Mouse (Mus musculus): ENCODE results near the gene Serpinf1. TPM values are rescaled to one million over a fixed set of nuclear protein-coding genes. Genes with fewer than 3 reads are reported as not detected.

The Serpinf1 gene
- polyA plus RNA-seq, 1 experiment: 27.5 TPM

GRCm38 (mm10) chr11:75464417-75464816, 41.9 kb upstream of the Serpinf1 start:
- 87% methylated on average over 6 of the region's 6 CpGs for WGBS
- no peak overlapping the region for H3K27ac ChIP-seq (ENCODE audit: insufficient read depth, low read length)
- peaks cover 10% of the 10 kb centered on the region for H3K4me1 ChIP-seq (ENCODE audit: control insufficient read depth, insufficient read depth, low read length)
- H3K4me3 ChIP-seq (replicated peaks; ENCODE audit: insufficient read depth, low read depth, low read length): no peak overlapping the region
- no peak for TF ChIP-seq POLR2A (IDR thresholded peaks at IDR 0.05; ENCODE audit: borderline replicate concordance, insufficient read depth, low read length)
- TF ChIP-seq CTCF (IDR thresholded peaks at IDR 0.05; ENCODE audit: borderline replicate concordance, insufficient read depth, low read depth, low read length): no peak
- no peaks in the 10 kb centered on the region for H3K27me3 ChIP-seq (ENCODE audit: control insufficient read depth, insufficient read depth, low read length)
- DNase-seq: no peak

GRCm38 (mm10) chr11:75463624-75464023, 41.1 kb upstream of the Serpinf1 start:
- Histone ChIP-seq H3K27ac (ENCODE audit: insufficient read depth, low read length) (no peak overlapping the region), H3K4me3 (replicated peaks; ENCODE audit: insufficient read depth, low read depth, low read length) (no peak overlapping the region), H3K27me3 (ENCODE audit: control insufficient read depth, insufficient read depth, low read length) (no peaks in the 10 kb centered on the region), H3K4me1 (ENCODE audit: control insufficient read depth, insufficient read depth, low read length) (peaks cover 10% of the 10 kb centered on the region)
- 75% methylated on average over 4 of the region's 4 CpGs for WGBS
- DNase-seq: peak in 1 of 2 experiments; percentile 7
- no peak for TF ChIP-seq CTCF (IDR thresholded peaks at IDR 0.05; ENCODE audit: borderline replicate concordance, insufficient read depth, low read depth, low read length)
- no peak for TF ChIP-seq POLR2A (IDR thresholded peaks at IDR 0.05; ENCODE audit: borderline replicate concordance, insufficient read depth, low read length)

GRCm38 (mm10) chr11:75462865-75463336, 40.4 kb upstream of the Serpinf1 start:
- TF ChIP-seq POLR2A (IDR thresholded peaks at IDR 0.05; ENCODE audit: borderline replicate concordance, insufficient read depth, low read length): no peak
- TF ChIP-seq CTCF (IDR thresholded peaks at IDR 0.05; ENCODE audit: borderline replicate concordance, insufficient read depth, low read depth, low read length): no peak
- 9% methylated on average over 9 of the region's 9 CpGs for WGBS
- H3K4me3 ChIP-seq (replicated peaks; ENCODE audit: insufficient read depth, low read depth, low read length): no peak overlapping the region
- H3K27ac ChIP-seq (ENCODE audit: insufficient read depth, low read length): 0 out of 2 replicates have a peak overlapping the region, but pooled peaks have one; percentile 22
- H3K27me3 ChIP-seq (ENCODE audit: control insufficient read depth, insufficient read depth, low read length): no peaks in the 10 kb centered on the region
- peaks cover 10% of the 10 kb centered on the region for H3K4me1 ChIP-seq (ENCODE audit: control insufficient read depth, insufficient read depth, low read length)
- peak; percentile 44 to 56 for DNase-seq

- TF ChIP-seq CTCF (IDR thresholded peaks at IDR 0.05; ENCODE audit: borderline replicate concordance, insufficient read depth, low read depth, low read length) (no peak), POLR2A (IDR thresholded peaks at IDR 0.05; ENCODE audit: borderline replicate concordance, insufficient read depth, low read length) (no peak)
- H3K27me3 ChIP-seq (ENCODE audit: control insufficient read depth, insufficient read depth, low read length): no peaks in the 10 kb centered on the region
- peak overlapping the region; percentile 79 for H3K4me3 ChIP-seq (replicated peaks; ENCODE audit: insufficient read depth, low read depth, low read length)
- H3K27ac ChIP-seq (ENCODE audit: insufficient read depth, low read length): 0 out of 2 replicates have a peak overlapping the region, but pooled peaks have one; percentile 22
- 3% methylated on average over 15 of the region's 16 CpGs for WGBS
- DNase-seq: peak; percentile 60 to 69
- peaks cover 10% of the 10 kb centered on the region for H3K4me1 ChIP-seq (ENCODE audit: control insufficient read depth, insufficient read depth, low read length)
Measured at GRCm38 (mm10) chr11:75462253-75462783, 39.8 kb upstream of the Serpinf1 start.

- no peak for DNase-seq
- no peak overlapping the region for H3K27ac ChIP-seq (ENCODE audit: insufficient read depth, low read length)
- TF ChIP-seq CTCF (IDR thresholded peaks at IDR 0.05; ENCODE audit: borderline replicate concordance, insufficient read depth, low read depth, low read length) (no peak), POLR2A (IDR thresholded peaks at IDR 0.05; ENCODE audit: borderline replicate concordance, insufficient read depth, low read length) (no peak)
- H3K4me3 ChIP-seq (replicated peaks; ENCODE audit: insufficient read depth, low read depth, low read length): peak overlapping the region; percentile 79
- WGBS: 1% methylated on average over 30 of the region's 30 CpGs
- no peaks in the 10 kb centered on the region for H3K27me3 ChIP-seq (ENCODE audit: control insufficient read depth, insufficient read depth, low read length)
- peaks cover 10% of the 10 kb centered on the region for H3K4me1 ChIP-seq (ENCODE audit: control insufficient read depth, insufficient read depth, low read length)
Measured at GRCm38 (mm10) chr11:75461743-75462252, 39.3 kb upstream of the Serpinf1 start.

GRCm38 (mm10) chr11:75460844-75461742, 38.6 kb upstream of the Serpinf1 start, which contains the start of gene Tlcd2:
Gene Tlcd2, plus strand, starts transcription at chr11:75461715.
- peak; percentile 99 to 100 for DNase-seq
- TF ChIP-seq POLR2A (IDR thresholded peaks at IDR 0.05; ENCODE audit: borderline replicate concordance, insufficient read depth, low read length) (peak; percentile 92), CTCF (IDR thresholded peaks at IDR 0.05; ENCODE audit: borderline replicate concordance, insufficient read depth, low read depth, low read length) (no peak)
- H3K4me3 ChIP-seq (replicated peaks; ENCODE audit: insufficient read depth, low read depth, low read length): peak within 1 kb of the TSS; percentile 81
- H3K4me1 ChIP-seq (ENCODE audit: control insufficient read depth, insufficient read depth, low read length): peaks cover 10% of the 10 kb centered on the region
- H3K27me3 ChIP-seq (ENCODE audit: control insufficient read depth, insufficient read depth, low read length): no peaks in the 10 kb centered on the region
- peak within 1 kb of the TSS; percentile 49 for H3K27ac ChIP-seq (ENCODE audit: insufficient read depth, low read length)
- WGBS: under 1% methylated on average over 46 of the region's 46 CpGs

- DNase-seq: peak; percentile 88 to 94
- H3K4me1 ChIP-seq (ENCODE audit: control insufficient read depth, insufficient read depth, low read length): peaks cover 10% of the 10 kb centered on the region
- H3K27ac ChIP-seq (ENCODE audit: insufficient read depth, low read length): peak overlapping the region; percentile 95
- H3K4me3 ChIP-seq (replicated peaks; ENCODE audit: insufficient read depth, low read depth, low read length): peak overlapping the region; percentile 81
- 4% methylated on average over 19 of the region's 19 CpGs for WGBS
- no peaks in the 10 kb centered on the region for H3K27me3 ChIP-seq (ENCODE audit: control insufficient read depth, insufficient read depth, low read length)
- TF ChIP-seq CTCF (IDR thresholded peaks at IDR 0.05; ENCODE audit: borderline replicate concordance, insufficient read depth, low read depth, low read length): no peak
- TF ChIP-seq POLR2A (IDR thresholded peaks at IDR 0.05; ENCODE audit: borderline replicate concordance, insufficient read depth, low read length): peak; percentile 15; the same call in 1 of the 2 replicates
Measured at GRCm38 (mm10) chr11:75460103-75460843, 37.8 kb upstream of the Serpinf1 start.
